Mouse (Mus musculus) left cerebral cortex, adult 9 months (tissue): ENCODE data around the gene Olfr669.
"Not testable (repeated sequence)": the region's sequence is repeated elsewhere in the genome, so short reads cannot be mapped to it uniquely, and the experiment has no call there.

Experiments used
- DNase-seq, 2 experiments: peaks; one replicate each; pipeline ENCODE4 v3.0.0; 2022; ENCODE audit warnings: low spot score in 2 of 2

Olfr669 gene

GRCm38 (mm10) chr7:104933940-104934339, at the start of gene Olfr669:
Olfr669 (plus strand) TSS chr7:104934240.
- DNase-seq = no peak

GRCm38 (mm10) chr7:104895852-104896251, 38.2 kb upstream of the Olfr669 start, which contains the start of gene Olfr666:
Olfr666 (minus strand) TSS chr7:104895952.
- DNase-seq = no peak

DNA sequence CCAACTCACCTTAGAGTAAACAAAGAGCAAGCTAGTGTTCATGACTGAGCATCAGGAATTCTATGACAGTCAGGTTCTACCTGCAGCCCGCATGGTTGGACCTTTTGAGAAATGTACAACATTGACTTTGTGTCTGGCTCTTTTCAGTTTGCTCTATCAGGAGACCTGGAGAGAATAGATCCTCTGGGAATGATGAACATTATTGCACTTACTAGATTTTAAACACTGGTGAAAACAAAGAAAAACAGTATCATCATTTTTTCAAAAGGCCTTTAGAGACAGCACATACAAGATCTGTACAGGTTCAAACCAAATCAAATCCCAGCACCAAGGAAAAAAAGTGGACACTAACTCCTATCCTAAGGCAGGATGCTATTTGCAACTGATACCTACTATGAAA, 12.7 kb upstream of the Olfr669 start, which contains the start of gene Olfr667:
Gene Olfr667 (minus strand): TSS at position 101 of the 400 bp plus-strand sequence.
- no peak for DNase-seq

DNA sequence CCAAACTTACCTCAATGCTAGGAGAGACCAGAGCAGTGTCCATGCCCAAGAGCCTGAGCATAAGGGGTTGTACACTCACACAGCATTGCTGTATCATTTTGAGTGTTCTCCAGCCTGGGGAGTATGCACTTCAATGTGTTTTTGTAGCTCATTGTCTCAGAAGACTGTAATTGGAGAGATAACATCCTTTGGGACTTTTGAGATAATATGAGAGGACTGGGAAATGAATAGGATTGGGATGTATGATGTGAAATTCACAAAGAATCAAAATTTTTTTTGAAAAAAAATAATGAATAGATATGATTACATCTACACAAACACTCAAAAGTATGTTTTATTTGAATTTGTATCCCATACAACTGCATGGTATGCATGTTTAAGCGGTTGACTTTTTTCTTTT, 6.1 kb upstream of the Olfr669 start, which contains the start of gene Olfr668:
Gene Olfr668 (minus strand): TSS at position 101 of the 400 bp plus-strand sequence.
- no peak for DNase-seq

DNA sequence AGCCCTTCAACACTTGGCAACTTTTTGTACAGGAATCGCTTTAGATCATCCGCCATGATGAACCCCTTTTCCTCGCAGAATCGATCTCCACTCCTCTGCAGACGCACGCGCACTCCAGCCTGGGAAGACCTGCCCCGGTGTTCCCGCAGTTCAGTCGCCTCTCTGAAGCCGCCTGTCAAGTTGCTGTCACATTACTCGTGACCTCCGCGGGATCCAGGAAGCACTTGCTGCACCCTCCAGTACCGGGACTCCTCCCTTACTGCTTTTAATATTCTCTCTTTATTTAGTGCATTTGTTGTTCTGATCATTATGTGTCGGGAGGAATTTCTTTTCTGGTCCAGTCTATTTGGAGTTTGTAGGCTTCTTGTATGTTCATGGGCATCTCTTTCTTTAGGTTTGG, 16.2 kb downstream of the Olfr669 start:
- not testable (repeated sequence) for DNase-seq

- no peak for DNase-seq
Measured at GRCm38 (mm10) chr7:104962520-104962919, 28.5 kb downstream of the Olfr669 start, which contains the start of gene Olfr670. Olfr670 (minus strand) TSS chr7:104962620.

DNA sequence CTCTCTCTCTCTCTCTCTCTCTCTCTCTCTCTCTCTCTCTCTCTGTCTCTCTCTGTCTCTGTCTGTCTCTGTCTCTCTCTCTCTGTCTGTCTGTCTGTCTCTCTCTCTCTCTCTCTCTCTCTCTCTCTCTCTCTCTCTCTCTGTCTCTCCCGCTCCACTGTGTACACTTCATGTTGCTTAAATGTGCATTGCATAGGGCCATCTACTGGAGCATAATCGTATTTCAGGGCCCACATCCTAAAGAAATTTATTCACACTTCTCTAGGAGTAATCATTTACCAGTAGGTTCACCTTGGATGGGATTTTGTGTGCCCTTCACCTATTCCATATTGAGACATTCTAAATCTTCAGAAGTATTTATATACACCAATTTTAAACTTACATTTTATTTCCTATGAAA, 38.5 kb downstream of the Olfr669 start:
- DNase-seq = not testable (repeated sequence)

- no peak for DNase-seq
Measured at GRCm38 (mm10) chr7:104979026-104979425, 45.0 kb downstream of the Olfr669 start, which contains the start of gene Olfr671. Olfr671 (minus strand) TSS chr7:104979126.
